Mouse (Mus musculus) adrenal gland, adult 18-20 months (tissue): ENCODE data around the gene Nefh. TPM values are rescaled to one million over a fixed set of nuclear protein-coding genes. Genes with fewer than 3 reads are reported as not detected.

Experiments
- microRNA-seq, 2 experiments: library from miRNA; unstranded; fragments of <30 nt; microRNA quantifications; one replicate each; pipeline ENCODE4 v1.2.0; 2021; ENCODE audit warnings: borderline number of aligned reads in 2 of 2
- total RNA-seq, 2 experiments: library from RNA; stranded (reverse); gene quantifications; 1 replicate in 1 of 2; 2 replicates in 1 of 2; pipeline ENCODE4 v1.2.3; 2021

Gene Nefh
- total RNA-seq, 2 experiments from 2014 or later, result 1.9 to 2.7 TPM

Small RNA genes within 50 kb of the gene (microRNA-seq; reads per million reads assigned to microRNA genes)
- 0.47 to 1.8 reads per million in 2 experiments for gene Mir6918

Other genes with a start within 250 kb of the Nefh start
- 1,000 to 10,000 TPM in 1 of 2 experiments, 100 to 1,000 TPM in 1; 866 to 1,117 TPM for gene Uqcr10, start 243.7 kb downstream of the Nefh start, total RNA-seq
- 10 to 100 TPM; 44.7 to 46.3 TPM for gene Zmat5, start 243.4 kb downstream of the Nefh start, total RNA-seq
- under 1 TPM in 1 of 2 experiments, not detected in 1; 0.45 TPM for gene Cabp7, start 201.3 kb downstream of the Nefh start, total RNA-seq
- 100 to 1,000 TPM in 1 of 2 experiments, 10 to 100 TPM in 1; 63.4 to 136 TPM for gene Nf2, start 98.5 kb downstream of the Nefh start, total RNA-seq
- 10 to 100 TPM; 33.3 to 37.6 TPM for gene Nipsnap1, start 74.1 kb downstream of the Nefh start, total RNA-seq
- 10 to 100 TPM; 27.9 to 28.0 TPM for gene Thoc5, start 52.7 kb downstream of the Nefh start, total RNA-seq
- gene Ap1b1, start 38.8 kb upstream of the Nefh start, total RNA-seq, result 10 to 100 TPM; 54.3 to 73.9 TPM
- gene Rasl10a, start 110.1 kb upstream of the Nefh start, total RNA-seq, result under 1 TPM in 1 of 2 experiments, not detected in 1; 0.46 TPM
- 10 to 100 TPM; 45.2 to 49.9 TPM for gene Gas2l1, start 117.3 kb upstream of the Nefh start, total RNA-seq
- 10 to 100 TPM; 16.3 to 19.5 TPM for gene Rhbdd3, start 150.9 kb upstream of the Nefh start, total RNA-seq
- gene Ewsr1, start 151.2 kb upstream of the Nefh start, total RNA-seq, result 100 to 1,000 TPM; 211 to 300 TPM
- gene Emid1, start 204.2 kb upstream of the Nefh start, total RNA-seq, result 1 to 10 TPM; 2.2 to 3.4 TPM